Mouse (Mus musculus) spleen, postnatal 4 days (tissue): ENCODE measurements around the gene Olfr982.

Experiments used
- DNase-seq, 2 experiments: peaks; one replicate each; pipeline ENCODE4 v3.0.0; 2022; ENCODE audit warnings: low spot score in 2 of 2

Gene Olfr982

GRCm38 (mm10) chr9:40073529-40073928, at the start of gene Olfr982:
Olfr982 (plus strand) TSS chr9:40073829.
- DNase-seq = no peak

DNA sequence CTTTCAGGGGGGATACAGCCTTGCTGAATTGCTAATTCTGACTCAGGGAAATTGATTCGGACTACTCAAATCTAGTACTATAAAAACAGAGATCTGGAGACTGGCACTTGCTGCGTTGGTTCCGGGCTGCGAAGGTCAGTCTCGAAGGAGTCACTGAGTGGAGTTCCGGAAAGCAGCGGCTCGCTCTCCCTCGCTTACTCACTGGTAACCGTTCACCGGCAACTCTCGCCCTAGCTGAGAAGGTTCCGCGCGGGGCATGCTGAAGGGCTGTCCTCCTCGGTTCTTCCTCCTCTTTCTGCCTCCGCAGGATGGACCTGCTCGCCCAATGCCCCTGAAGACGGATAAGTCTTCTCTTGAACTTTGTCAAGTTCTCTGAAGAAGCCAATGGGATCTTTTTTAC, 23.5 kb upstream of the Olfr982 start:
- no peak for DNase-seq

GRCm38 (mm10) chr9:40093495-40093894, 19.9 kb downstream of the Olfr982 start, which contains the start of gene Olfr983:
Olfr983 (minus strand) TSS chr9:40093595.
- DNase-seq = no peak

DNA sequence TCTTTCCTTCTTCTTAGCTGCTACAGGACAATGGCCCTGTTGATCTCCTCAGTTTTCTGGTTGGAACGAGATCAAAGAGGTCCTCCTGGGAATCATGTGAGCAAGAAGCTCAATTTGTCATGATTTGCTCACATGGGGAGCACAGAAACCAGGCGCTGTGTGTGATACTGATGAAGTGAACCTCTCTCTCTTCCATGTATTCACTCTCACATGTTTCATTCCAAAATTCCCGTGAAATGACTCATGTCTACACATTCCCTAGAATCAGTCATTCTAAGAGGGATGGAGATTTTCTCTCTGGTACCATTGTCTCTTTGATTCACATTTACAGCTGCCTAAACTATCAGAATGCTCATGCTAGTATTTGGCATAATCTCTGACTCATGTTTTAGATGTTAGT, 21.1 kb downstream of the Olfr982 start:
- no peak for DNase-seq

DNA sequence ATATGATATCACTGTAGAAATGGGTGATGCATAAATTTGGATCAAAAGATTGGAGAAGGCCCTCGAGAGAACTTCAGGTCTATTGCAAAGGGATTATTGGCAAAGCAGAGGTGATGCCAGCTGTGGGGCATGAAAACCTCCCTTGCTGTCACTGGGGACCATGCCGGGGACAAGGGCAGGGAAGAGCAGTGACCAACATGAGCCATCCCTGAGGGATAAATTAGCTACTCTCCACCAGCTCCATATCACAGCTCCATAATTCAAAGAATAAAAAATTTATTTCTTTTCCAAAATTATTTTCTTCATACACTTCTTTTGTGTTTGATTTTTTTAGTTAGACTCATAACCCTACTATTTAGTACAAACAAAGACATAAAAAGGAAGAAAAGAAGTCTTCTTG, 40.5 kb downstream of the Olfr982 start, which contains the start of gene Olfr984:
Gene Olfr984 (minus strand): TSS at position 101 of the 400 bp plus-strand sequence.
- no peak for DNase-seq

DNA sequence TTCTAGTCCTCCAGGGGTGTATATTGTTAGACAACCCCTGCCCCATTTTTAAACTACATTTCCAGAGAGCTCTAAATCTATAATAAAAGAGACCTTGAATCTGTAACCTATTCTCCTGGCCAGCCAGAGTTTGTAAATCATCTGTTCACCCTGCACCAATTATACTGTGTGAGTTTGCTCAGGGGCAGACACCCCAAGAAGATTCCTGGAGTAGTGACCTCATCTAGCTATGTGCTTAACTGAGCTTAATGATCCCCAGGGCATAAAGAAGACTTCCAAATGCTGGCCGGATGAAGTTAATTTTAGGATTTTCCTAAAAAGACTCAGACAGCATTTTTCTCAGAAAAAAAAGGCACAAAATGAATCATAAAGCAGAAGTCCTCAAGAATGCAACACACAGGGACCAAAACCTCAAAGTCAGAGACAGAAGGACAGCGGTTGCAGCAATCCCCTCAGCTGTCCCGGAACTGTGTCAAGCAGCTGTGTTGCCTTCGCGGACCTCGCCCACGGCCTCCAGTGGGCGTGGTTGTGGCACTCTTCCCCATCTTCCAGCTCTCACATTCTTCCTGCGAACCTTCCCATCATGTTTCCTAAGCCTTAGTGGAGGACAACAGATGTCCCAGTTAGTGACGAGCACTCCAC, 43.1 kb downstream of the Olfr982 start:
- no peak for DNase-seq

DNA sequence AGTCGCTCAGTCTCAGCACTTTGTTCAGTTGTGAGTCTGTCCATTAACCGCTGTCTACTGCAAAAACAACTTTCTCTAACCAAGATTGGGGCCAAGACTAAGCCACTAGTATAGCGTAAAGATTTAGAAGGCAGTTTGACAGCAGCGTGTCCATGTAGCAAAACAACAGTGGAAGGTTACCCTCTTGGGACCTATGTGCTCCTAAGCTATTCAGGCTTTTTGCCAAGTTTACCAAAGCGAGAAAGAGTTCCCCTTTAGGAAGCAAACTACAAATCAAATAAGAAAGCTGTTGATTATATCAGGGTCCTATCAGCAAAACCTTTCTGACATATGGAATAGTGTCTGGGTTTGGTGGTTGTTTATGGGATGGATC, 43.6 kb downstream of the Olfr982 start:
- DNase-seq = no peak
